Mouse (Mus musculus) spleen, adult 2 months (tissue): ENCODE results near the gene Hoxd8. TPM values are rescaled to one million over a fixed set of nuclear protein-coding genes. Genes with fewer than 3 reads are reported as not detected.

Source experiments
- DNase-seq, 2 experiments: peaks; one replicate each; pipeline versions ENCODE4 v3.0.0 to v3.0.0-alpha.2; 2012 to 2021; ENCODE audit warnings: low spot score in 2 of 2, low read depth in 1 of 2
- H3K27ac ChIP-seq: fragments of 200-500 bp; 2 replicates; pipeline ENCODE4 v1.5.1; 2012; ENCODE audit warnings: low read length, inconsistent platforms; ENCODE audit not compliant: insufficient read depth
- H3K27me3 ChIP-seq: fragments of 200-500 bp; 2 replicates; pipeline ENCODE4 v1.6.1; 2012; ENCODE audit warnings: mild to moderate bottlenecking, moderate library complexity, low read length, inconsistent platforms; ENCODE audit not compliant: control insufficient read depth, insufficient read depth
- H3K36me3 ChIP-seq: fragments of 200-500 bp; 2 replicates; pipeline ENCODE4 v1.6.1; 2012; ENCODE audit warnings: mild to moderate bottlenecking, low read length, inconsistent platforms; ENCODE audit not compliant: control insufficient read depth, insufficient read depth
- H3K4me1 ChIP-seq: fragments of 200-500 bp; 2 replicates; pipeline ENCODE4 v1.6.1; 2011; ENCODE audit warnings: inconsistent platforms; ENCODE audit not compliant: control insufficient read depth, insufficient read depth, insufficient read length
- H3K4me3 ChIP-seq: fragments of 200-500 bp; 2 replicates; pipeline ENCODE4 v1.5.1; 2011; ENCODE audit warnings: mild to moderate bottlenecking, inconsistent platforms; ENCODE audit not compliant: insufficient read depth, insufficient read length; ENCODE audit errors: extremely low read depth
- CTCF ChIP-seq: fragments of 200-500 bp; IDR thresholded peaks from 2 replicates; pipeline ENCODE4 v1.5.1; 2011; ENCODE audit warnings: mild to moderate bottlenecking, inconsistent platforms; ENCODE audit not compliant: insufficient read depth, insufficient read length, insufficient replicate concordance; ENCODE audit errors: extremely low read depth
- POLR2A ChIP-seq: fragments of 200-500 bp; IDR thresholded peaks from 2 replicates; pipeline ENCODE4 v1.6.1; 2011; ENCODE audit warnings: low read depth, low read length, inconsistent platforms
- WGBS: fragments of 180-500 bp; shearing (Covaris S2); methylation state at CpG from one replicate; pipeline ENCODE4 v1.1.7; 2018; 5-methylcytosine and 5-hydroxymethylcytosine counted together
- polyA plus RNA-seq: library from polyadenylated mRNA; depleted of rRNA; stranded (reverse); fragments of >200 nt; gene quantifications from 2 replicates; pipeline ENCODE4 v1.2.3, GENCODE M21; 2012

Hoxd8 gene
- polyA plus RNA-seq, 1 experiment, result 0.32 TPM

DNA sequence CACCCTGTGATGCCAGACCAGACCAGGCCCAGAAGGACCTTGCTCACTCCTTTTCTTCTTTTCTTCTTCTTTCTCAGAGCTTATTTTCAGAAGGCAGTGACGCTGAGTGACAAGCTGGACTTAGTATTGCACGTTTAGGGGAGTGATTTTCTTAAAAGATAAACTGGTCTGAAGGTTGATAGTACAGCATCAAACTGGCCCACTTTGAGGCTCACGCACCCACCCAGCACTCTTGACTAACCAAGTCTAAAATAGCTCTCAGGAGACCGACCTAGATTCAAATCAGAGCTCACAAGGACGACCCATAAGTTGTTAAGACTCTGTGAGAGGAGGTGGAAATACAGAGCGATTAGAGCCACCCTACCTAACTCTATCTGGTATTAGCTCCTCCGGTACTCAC lies 38.0 kb upstream of the Hoxd8 start:
- Histone ChIP-seq H3K4me1 (no peaks in the 10 kb centered on the region; the same call in 1 of the 2 replicates), H3K4me3 (no peak overlapping the region), H3K36me3 (no peaks in the 10 kb centered on the region), H3K27me3 (peaks cover 27% of the 10 kb centered on the region), H3K27ac (no peak overlapping the region)
- 6% methylated on average over 7 of the region's 7 CpGs for WGBS
- TF ChIP-seq POLR2A, result no peak
- TF ChIP-seq CTCF, result no peak
- DNase-seq, result no peak

DNA sequence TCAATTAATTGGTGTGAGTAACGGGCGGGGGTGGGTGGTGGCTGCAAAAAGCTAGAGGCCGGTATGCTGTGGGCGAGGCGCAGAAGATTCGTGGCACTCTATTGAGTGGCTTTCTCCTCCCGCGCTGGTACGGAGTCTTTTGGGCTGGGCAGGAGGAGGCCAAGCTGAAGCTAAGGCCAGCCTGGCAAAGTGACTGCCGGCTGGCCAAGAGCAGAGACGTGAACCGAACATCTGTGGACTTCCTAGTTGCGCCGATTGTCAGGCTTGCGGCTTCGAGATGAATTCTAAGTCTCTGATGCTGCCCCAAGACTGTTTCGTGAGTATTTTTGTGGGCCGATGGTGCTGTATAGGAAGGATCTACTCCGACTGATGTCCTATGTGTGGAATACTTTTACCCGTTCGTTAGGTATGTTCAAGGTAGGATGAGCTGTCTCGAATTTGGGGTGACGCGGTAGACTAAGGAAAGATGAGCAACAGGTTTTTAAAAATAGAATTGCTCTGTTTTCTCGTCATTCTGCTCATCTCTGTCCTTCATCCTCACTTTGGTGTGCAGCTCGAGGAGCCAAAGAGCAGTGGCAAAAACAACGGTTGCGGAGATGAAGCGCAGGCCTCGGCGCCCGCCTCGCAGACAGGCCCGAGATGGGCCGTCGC lies 37.1 kb upstream of the Hoxd8 start:
- Histone ChIP-seq H3K27me3 (peaks cover 27% of the 10 kb centered on the region), H3K4me1 (no peaks in the 10 kb centered on the region; the same call in 1 of the 2 replicates), H3K36me3 (no peaks in the 10 kb centered on the region), H3K4me3 (no peak overlapping the region), H3K27ac (no peak overlapping the region)
- no peak for TF ChIP-seq CTCF
- WGBS, result 9% methylated on average over 36 of the region's 36 CpGs
- no peak for DNase-seq

DNA sequence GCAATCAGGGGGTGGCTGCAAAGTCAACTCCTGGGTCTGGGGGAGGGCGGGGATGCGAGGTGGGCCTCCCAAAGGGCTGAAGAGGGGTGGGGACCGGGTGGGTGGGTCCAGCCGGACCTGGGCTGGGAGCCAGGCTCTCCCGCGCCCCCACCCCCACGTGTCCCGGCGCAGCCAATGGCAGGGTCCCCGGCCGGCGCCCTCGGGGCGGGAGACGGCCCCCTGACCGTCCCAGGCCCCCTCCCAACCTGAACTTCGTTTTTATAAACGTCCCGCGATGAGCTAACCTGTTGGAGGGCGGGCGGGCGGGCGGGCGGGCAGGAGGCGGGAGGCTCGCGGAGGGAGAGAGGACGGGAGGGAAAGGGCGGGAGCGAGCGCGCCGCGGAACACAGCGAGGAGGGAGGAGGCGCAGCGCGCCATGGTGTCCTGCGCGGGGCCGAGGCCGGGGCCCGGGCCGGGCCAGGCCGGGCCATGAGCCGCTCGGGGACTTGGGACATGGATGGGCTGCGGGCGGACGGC lies 36.5 kb upstream of the Hoxd8 start, which contains the start of gene Hoxd13:
Gene Hoxd13 (plus strand): TSS at position 469 of the 516 bp plus-strand sequence.
- no peak for DNase-seq
- Histone ChIP-seq H3K27me3 (peaks cover 31% of the 10 kb centered on the region), H3K4me3 (peak within 1 kb of the TSS; percentile 4; the same call in 1 of the 2 replicates), H3K36me3 (no peaks in the 10 kb centered on the region), H3K4me1 (peaks cover 1% of the 10 kb centered on the region), H3K27ac (no peak within 1 kb of the TSS)
- 3% methylated on average over 35 of the region's 51 CpGs for WGBS
- TF ChIP-seq POLR2A, result no peak
- TF ChIP-seq CTCF, result no peak

GRCm38 (mm10) chr2:74668370-74669229 lies 35.8 kb upstream of the Hoxd8 start:
- Histone ChIP-seq H3K27me3 (peaks cover 33% of the 10 kb centered on the region), H3K4me3 (0 out of 2 replicates have a peak overlapping the region, but pooled peaks have one; percentile 4), H3K27ac (no peak overlapping the region), H3K36me3 (no peaks in the 10 kb centered on the region), H3K4me1 (peaks cover 2% of the 10 kb centered on the region)
- 2% methylated on average over 70 of the region's 74 CpGs for WGBS
- TF ChIP-seq POLR2A (no peak), CTCF (no peak)
- no peak for DNase-seq

DNA sequence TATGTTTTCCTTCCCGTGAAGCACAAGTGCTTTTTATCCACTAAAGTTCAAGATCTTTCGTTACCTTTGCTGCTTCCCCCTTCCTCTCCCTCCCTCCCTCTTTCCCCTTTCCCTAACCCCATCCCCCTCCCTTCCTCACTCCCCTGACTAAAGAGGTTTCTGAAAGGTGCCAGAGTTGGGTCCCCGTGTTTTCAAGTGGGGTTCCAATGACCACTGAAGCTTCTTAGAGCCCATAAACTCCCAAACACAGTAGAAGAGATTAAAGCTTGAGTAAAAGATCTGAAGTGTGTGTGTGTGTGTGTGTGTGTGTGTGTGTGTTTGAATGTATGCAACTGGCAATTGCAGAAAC lies 35.2 kb upstream of the Hoxd8 start:
- Histone ChIP-seq H3K4me3 (no peak overlapping the region), H3K27ac (no peak overlapping the region), H3K4me1 (peaks cover 2% of the 10 kb centered on the region), H3K27me3 (peaks cover 35% of the 10 kb centered on the region), H3K36me3 (no peaks in the 10 kb centered on the region)
- TF ChIP-seq CTCF (no peak), POLR2A (no peak)
- WGBS, result 11% methylated on average over 3 of the region's 3 CpGs
- no peak for DNase-seq

- Histone ChIP-seq H3K36me3 (no peaks in the 10 kb centered on the region), H3K27ac (no peak overlapping the region), H3K4me3 (no peak overlapping the region), H3K27me3 (peaks cover 37% of the 10 kb centered on the region), H3K4me1 (peaks cover 2% of the 10 kb centered on the region)
- DNase-seq, result no peak
- TF ChIP-seq POLR2A (no peak), CTCF (no peak)
- 6% methylated on average over 14 of the region's 14 CpGs for WGBS
Measured at GRCm38 (mm10) chr2:74669650-74670235, 34.7 kb upstream of the Hoxd8 start.
